Mouse (Mus musculus) testis, adult 2 months (tissue): ENCODE results near the gene Rapgef2. TPM values are rescaled to one million over a fixed set of nuclear protein-coding genes. Genes with fewer than 3 reads are reported as not detected.

Source experiments
- H3K27ac ChIP-seq: fragments of 200-500 bp; 2 replicates; pipeline ENCODE4 v1.5.1; 2012; ENCODE audit warnings: low read depth, low read length; ENCODE audit not compliant: control insufficient read depth, insufficient read depth
- H3K27me3 ChIP-seq: fragments of 200-500 bp; 2 replicates; pipeline ENCODE4 v1.6.1; 2012; ENCODE audit warnings: mild to moderate bottlenecking, low read length, moderate library complexity; ENCODE audit not compliant: control insufficient read depth, insufficient read depth
- H3K36me3 ChIP-seq: fragments of 200-500 bp; 2 replicates; pipeline ENCODE4 v1.6.1; 2012; ENCODE audit warnings: mild to moderate bottlenecking, low read length; ENCODE audit not compliant: control insufficient read depth, insufficient read depth
- H3K4me1 ChIP-seq: fragments of 200-500 bp; 2 replicates; pipeline ENCODE4 v1.6.1; 2012; ENCODE audit warnings: low read length; ENCODE audit not compliant: control insufficient read depth, insufficient read depth
- H3K4me3 ChIP-seq: fragments of 200-500 bp; 2 replicates; pipeline ENCODE4 v1.5.1; 2012; ENCODE audit warnings: low read depth, mild to moderate bottlenecking, low read length, moderate library complexity, mixed read lengths; ENCODE audit not compliant: control insufficient read depth
- CTCF ChIP-seq: fragments of 200-500 bp; IDR thresholded peaks from 2 replicates; pipeline ENCODE4 v1.5.1; 2012; ENCODE audit warnings: low read depth, mild to moderate bottlenecking, inconsistent platforms, low read length, moderate library complexity; ENCODE audit not compliant: control insufficient read depth, insufficient read depth, insufficient replicate concordance
- POLR2A ChIP-seq: fragments of 200-500 bp; IDR thresholded peaks from 2 replicates; pipeline ENCODE4 v1.6.1; 2012; ENCODE audit warnings: low read depth, mild to moderate bottlenecking, inconsistent platforms, low read length, moderate library complexity; ENCODE audit not compliant: control insufficient read depth
- polyA plus RNA-seq: library from polyadenylated mRNA; depleted of rRNA; stranded (reverse); fragments of >200 nt; gene quantifications from 2 replicates; pipeline ENCODE4 v1.2.3, GENCODE M21; 2012

The Rapgef2 gene
- polyA plus RNA-seq, 1 experiment, result 1.6 TPM

DNA sequence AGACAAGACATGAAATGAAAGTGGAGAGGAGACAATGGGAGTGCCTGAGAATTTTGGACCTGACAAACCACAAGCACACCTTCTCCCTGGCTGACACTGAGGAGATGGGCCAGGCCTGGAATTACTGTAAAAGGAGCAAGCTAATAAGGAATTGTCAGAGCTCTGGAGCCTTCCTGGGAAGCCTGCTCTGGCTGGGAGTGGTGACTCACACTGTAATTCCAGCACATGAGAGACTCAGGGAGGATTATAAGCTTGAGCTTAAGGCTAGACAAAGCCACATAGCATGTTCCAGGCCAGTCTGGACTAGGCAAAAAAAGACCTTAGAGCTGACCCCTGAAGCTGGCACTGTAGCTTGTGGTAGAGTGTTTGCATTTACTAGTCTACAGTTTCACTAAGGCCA, 25.6 kb upstream of the Rapgef2 start:
- TF ChIP-seq CTCF (no peak), POLR2A (no peak)
- no peaks in the 10 kb centered on the region for H3K27me3 ChIP-seq
- no peaks in the 10 kb centered on the region for H3K4me1 ChIP-seq
- no peak overlapping the region for H3K27ac ChIP-seq
- no peak overlapping the region for H3K4me3 ChIP-seq
- H3K36me3 ChIP-seq, result no peaks in the 10 kb centered on the region

DNA sequence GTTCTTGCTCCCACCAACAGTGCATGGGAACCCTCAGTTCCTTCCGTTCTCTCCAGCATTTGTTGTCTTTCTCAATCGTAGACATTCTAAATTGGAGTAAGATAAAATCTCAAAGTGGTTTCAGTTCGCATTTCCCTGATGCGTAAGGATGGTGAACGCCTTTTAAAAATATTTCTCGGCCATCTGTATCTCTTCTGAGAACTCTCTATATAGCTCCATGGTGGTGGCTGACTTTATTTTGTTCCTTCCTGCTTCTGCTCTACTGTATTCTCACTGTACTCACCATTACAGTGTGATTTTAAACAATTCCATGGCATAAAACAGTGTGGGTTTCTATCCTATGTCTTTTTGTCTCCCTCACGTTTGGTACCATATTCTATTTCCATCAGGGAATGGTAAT, 23.9 kb upstream of the Rapgef2 start:
- H3K27ac ChIP-seq, result no peak overlapping the region
- no peaks in the 10 kb centered on the region for H3K36me3 ChIP-seq
- TF ChIP-seq POLR2A (no peak), CTCF (no peak)
- no peaks in the 10 kb centered on the region for H3K27me3 ChIP-seq
- H3K4me1 ChIP-seq, result no peaks in the 10 kb centered on the region
- H3K4me3 ChIP-seq, result no peak overlapping the region

DNA sequence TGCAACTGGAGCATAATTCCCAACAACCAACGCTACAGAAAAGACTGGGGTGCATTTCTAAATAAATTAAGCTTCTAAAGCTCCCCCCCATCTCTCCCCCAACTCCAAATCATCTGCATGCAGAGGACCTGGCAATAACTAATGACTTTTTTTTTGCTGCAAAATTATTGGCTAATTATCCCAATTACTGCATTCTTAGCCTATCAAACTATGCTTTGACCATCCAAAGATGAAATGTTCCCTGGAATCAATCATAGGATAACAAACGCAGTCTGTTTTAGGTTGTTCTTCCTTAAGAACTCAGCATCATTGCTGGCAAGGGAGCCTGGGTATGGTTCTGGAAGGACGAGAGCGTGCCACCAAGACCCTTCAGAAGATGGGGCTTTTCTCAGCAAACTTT, 22.3 kb upstream of the Rapgef2 start:
- no peaks in the 10 kb centered on the region for H3K27me3 ChIP-seq
- TF ChIP-seq CTCF (no peak), POLR2A (no peak)
- no peaks in the 10 kb centered on the region for H3K4me1 ChIP-seq
- no peak overlapping the region for H3K27ac ChIP-seq
- no peaks in the 10 kb centered on the region for H3K36me3 ChIP-seq
- no peak overlapping the region for H3K4me3 ChIP-seq

DNA sequence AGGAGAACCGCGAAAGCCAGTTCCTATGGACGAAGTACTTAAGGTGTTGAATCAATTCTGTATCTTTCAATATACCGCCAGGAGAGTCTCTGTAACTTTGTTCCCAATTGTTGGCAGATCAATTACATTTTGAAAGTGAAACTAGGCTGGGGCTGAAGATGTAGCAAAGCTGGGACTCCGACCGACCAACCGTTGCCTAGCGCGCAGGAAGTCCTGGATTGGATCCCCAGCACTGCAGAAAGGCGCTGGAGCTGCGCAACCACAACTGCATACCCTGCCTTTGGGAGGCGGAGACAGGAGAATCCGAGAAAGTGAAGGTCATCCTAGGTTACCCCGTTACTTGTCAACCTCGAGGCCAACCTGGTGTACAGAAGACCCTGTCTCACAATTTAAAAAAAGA, 13.1 kb upstream of the Rapgef2 start:
- Histone ChIP-seq H3K36me3 (no peaks in the 10 kb centered on the region), H3K27ac (no peak overlapping the region), H3K4me3 (no peak overlapping the region), H3K4me1 (peaks cover 3% of the 10 kb centered on the region), H3K27me3 (no peaks in the 10 kb centered on the region)
- TF ChIP-seq CTCF (no peak), POLR2A (no peak)

DNA sequence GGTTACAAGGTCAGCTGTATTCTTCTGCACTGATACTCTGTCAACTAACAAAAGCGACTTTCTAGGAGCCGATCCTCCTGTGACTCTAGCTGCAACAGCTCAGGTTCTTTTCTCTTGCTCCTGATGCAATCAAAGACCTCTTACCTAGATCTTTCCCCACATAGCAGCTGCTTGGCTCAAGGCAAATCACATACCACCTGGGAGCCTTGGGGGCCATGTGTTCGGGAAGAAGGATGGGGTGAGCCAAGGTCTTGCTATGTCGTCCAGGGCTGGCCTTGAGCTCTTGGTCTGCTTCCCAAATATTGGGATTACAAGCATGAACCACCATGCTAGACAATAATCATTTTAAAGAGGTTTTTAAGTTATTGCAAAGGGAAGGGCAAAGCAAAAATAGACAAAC, 11.0 kb upstream of the Rapgef2 start:
- Histone ChIP-seq H3K27ac (no peak overlapping the region), H3K4me1 (peaks cover 3% of the 10 kb centered on the region), H3K4me3 (no peak overlapping the region), H3K27me3 (no peaks in the 10 kb centered on the region), H3K36me3 (no peaks in the 10 kb centered on the region)
- no peak for TF ChIP-seq CTCF
- no peak for TF ChIP-seq POLR2A

DNA sequence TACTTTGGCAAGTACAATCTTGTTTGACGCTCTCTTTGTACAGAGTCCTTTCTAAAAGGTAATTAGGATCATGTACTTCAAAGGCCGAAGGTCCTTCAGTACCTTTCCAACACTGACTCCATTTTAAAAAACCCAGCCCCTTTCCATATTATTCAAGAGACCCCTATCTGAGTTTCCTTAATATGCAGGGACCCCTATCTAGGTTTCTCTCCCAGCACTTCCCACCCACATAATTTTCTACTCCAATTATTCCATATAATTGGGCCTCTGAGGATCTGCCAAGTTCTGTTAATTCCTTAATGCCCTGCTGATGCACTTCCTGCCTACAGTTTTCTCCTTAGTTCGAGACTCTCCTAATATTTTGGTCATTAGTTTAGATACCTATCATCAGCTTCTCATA, 10.3 kb upstream of the Rapgef2 start:
- Histone ChIP-seq H3K4me3 (no peak overlapping the region), H3K36me3 (no peaks in the 10 kb centered on the region), H3K4me1 (peaks cover 3% of the 10 kb centered on the region), H3K27me3 (no peaks in the 10 kb centered on the region), H3K27ac (no peak overlapping the region)
- TF ChIP-seq POLR2A (no peak), CTCF (no peak)

DNA sequence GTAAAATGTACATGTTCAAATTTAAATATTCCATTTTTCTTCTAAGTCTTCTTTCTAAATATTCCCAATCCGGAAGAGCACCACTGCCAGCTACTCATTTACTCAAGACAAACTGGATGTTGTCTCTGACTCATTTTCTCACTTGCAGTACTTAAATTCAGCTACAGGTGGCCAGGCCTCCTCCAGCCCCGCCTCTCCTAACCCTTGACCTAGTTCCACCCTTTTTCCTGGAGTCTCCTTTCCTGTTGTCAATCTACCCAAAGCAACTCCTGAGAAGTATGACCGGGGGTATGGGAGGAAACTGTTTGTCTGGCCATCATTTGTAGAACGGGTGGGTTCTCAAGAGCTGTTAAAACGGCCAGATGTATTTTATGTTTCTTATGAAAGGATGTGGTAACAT, 9.7 kb upstream of the Rapgef2 start:
- TF ChIP-seq CTCF, result no peak
- TF ChIP-seq POLR2A, result no peak
- Histone ChIP-seq H3K27ac (no peak overlapping the region), H3K27me3 (no peaks in the 10 kb centered on the region)

DNA sequence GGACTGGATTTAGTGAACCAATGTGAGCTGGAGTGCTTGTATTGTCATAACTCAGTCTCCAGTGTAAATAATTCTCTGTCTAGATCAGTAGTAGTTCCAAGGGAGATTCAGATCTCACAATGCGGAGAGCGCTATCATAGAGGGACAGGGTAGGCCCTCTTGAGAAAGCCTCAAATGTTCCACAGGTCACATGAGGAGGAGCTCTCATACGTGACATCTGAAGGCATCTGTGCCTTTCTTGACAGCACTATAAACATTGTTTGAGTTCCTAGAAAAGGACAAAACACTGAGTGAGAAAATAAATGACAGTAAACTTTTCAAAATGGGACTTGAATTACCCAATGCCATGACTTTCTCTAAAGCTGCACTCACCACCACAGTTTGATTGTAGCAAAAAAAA, 8.4 kb upstream of the Rapgef2 start:
- no peak overlapping the region for H3K27ac ChIP-seq
- H3K4me1 ChIP-seq, result peaks cover 3% of the 10 kb centered on the region
- no peaks in the 10 kb centered on the region for H3K36me3 ChIP-seq
- no peak overlapping the region for H3K4me3 ChIP-seq
- no peak for TF ChIP-seq POLR2A
- no peak for TF ChIP-seq CTCF
- H3K27me3 ChIP-seq, result no peaks in the 10 kb centered on the region

More for the DNA sequence above, 9.7 kb upstream of the Rapgef2 start:
- H3K4me1 ChIP-seq, result peaks cover 3% of the 10 kb centered on the region
- H3K4me3 ChIP-seq, result no peak overlapping the region
- H3K36me3 ChIP-seq, result no peaks in the 10 kb centered on the region
